Comparison of ENCODE assay signal across 24 mouse cellular contexts in genomic region chr2:92854331-92854730, GRCm38 (mm10).
DNase-seq lines count a peak whose midpoint lies in the region; ATAC-seq and TF ChIP-seq lines count a peak whose summit lies in the region.
"Had no signal": no experiment of that assay in that cellular context is flagged by ENCODE, and none has a peak within 500 bp of the region (broad histone marks: within the 10 kb centered on the region; RNA-seq: fewer than 3 reads in every experiment).

No protein-coding gene starts in this region.

- no peak for TF ChIP-seq CTCF in lung, embryonic 14.5 days (IDR thresholded peaks at IDR 0.05; ENCODE audit: low read depth)

- no peak overlapping the region for H3K4me2 ChIP-seq in lung, embryonic 14.5 days
- H3K4me2 ChIP-seq in heart, embryonic 12.5 days, result no peak overlapping the region
- H3K4me2 ChIP-seq: embryonic facial prominence, embryonic 13.5 days; embryonic facial prominence, embryonic 15.5 days; forebrain, embryonic 12.5 days had no signal

- H3K4me1 ChIP-seq in lung, embryonic 14.5 days (ENCODE audit: insufficient read depth), result no peaks in the 10 kb centered on the region
- no peaks in the 10 kb centered on the region for H3K4me1 ChIP-seq in heart, embryonic 12.5 days (replicated peaks)
- H3K4me1 ChIP-seq: embryonic facial prominence, embryonic 15.5 days had no signal

- no peak overlapping the region for H3K27ac ChIP-seq in lung, embryonic 14.5 days (ENCODE audit: low read depth)
- no peak overlapping the region for H3K27ac ChIP-seq in heart, embryonic 12.5 days (ENCODE audit: poor library complexity, severe bottlenecking)
- H3K27ac ChIP-seq: embryonic facial prominence, embryonic 13.5 days; embryonic facial prominence, embryonic 15.5 days; forebrain, embryonic 10.5 days; forebrain, embryonic 12.5 days had no signal

- no peaks in the 10 kb centered on the region for H3K27me3 ChIP-seq in lung, embryonic 14.5 days (ENCODE audit: insufficient read depth, low read length)
- H3K27me3 ChIP-seq in heart, embryonic 12.5 days (replicated peaks), result no peaks in the 10 kb centered on the region
- H3K27me3 ChIP-seq: embryonic facial prominence, embryonic 13.5 days; embryonic facial prominence, embryonic 15.5 days; forebrain, embryonic 12.5 days had no signal

- H3K9ac ChIP-seq in lung, embryonic 14.5 days, result no peak overlapping the region
- H3K9ac ChIP-seq in heart, embryonic 12.5 days, result no peak overlapping the region
- H3K9ac ChIP-seq: embryonic facial prominence, embryonic 13.5 days; embryonic facial prominence, embryonic 15.5 days; forebrain, embryonic 12.5 days had no signal

- DNase-seq in lung, embryonic 14.5 days, result peak; percentile 16
- no peak for DNase-seq in lung, postnatal 4 days
- DNase-seq in ES-CJ7 (ENCODE audit: low read depth, low spot score) (peak; percentile 61), ZHBTc4 (ENCODE audit: low read depth, low spot score) (peak; percentile 48)
- DNase-seq: adrenal gland, adult 2 months; adrenal gland, postnatal 10 days; adrenal gland, postnatal 25 days; B cell, adult 2 months; cerebellum, adult 11 months; cerebellum, adult 18-20 months; cerebellum, adult 8-10 months; cerebellum, adult 9-11 months; cerebellum, postnatal 14 days; cerebellum, postnatal 36 days; embryo, embryonic 11 days had no signal

- H3K36me3 ChIP-seq in lung, embryonic 14.5 days (ENCODE audit: insufficient read depth), result no peaks in the 10 kb centered on the region
- no peaks in the 10 kb centered on the region for H3K36me3 ChIP-seq in heart, embryonic 12.5 days
- H3K36me3 ChIP-seq: embryonic facial prominence, embryonic 13.5 days; embryonic facial prominence, embryonic 15.5 days; forebrain, embryonic 10.5 days; forebrain, embryonic 12.5 days had no signal

- no peak overlapping the region for H3K4me3 ChIP-seq in lung, embryonic 14.5 days (ENCODE audit: low read depth, low read length)
- no peak overlapping the region for H3K4me3 ChIP-seq in heart, embryonic 12.5 days
- H3K4me3 ChIP-seq: embryonic facial prominence, embryonic 13.5 days; embryonic facial prominence, embryonic 15.5 days; erythroblast, embryonic 14.5 days; forebrain, embryonic 10.5 days; forebrain, embryonic 12.5 days had no signal

- H3K9me3 ChIP-seq in lung, embryonic 14.5 days (ENCODE audit: low read depth, low read length), result no peaks in the 10 kb centered on the region
- no peaks in the 10 kb centered on the region for H3K9me3 ChIP-seq in heart, embryonic 12.5 days (replicated peaks)
- H3K9me3 ChIP-seq: embryonic facial prominence, embryonic 13.5 days; embryonic facial prominence, embryonic 15.5 days; forebrain, embryonic 10.5 days; forebrain, embryonic 12.5 days had no signal

- WGBS in lung, embryonic 14.5 days, result 45% methylated on average over 4 of the region's 4 CpGs
- 55% methylated on average over 4 of the region's 4 CpGs for WGBS in heart, embryonic 12.5 days

- ATAC-seq in lung, embryonic 14.5 days (ENCODE audit: insufficient read depth), result 0 out of 2 replicates have a peak, but pooled peaks have one; percentile 14
- ATAC-seq in heart, embryonic 12.5 days (ENCODE audit: insufficient number of reproducible peaks, low FRiP score), result no peak
- ATAC-seq: CD4-positive, CD25-positive, alpha-beta regulatory T cell, adult 4 months; forebrain, embryonic 14.5 days; forebrain, embryonic 16.5 days had no signal

Comparison
In these comparisons a context has a peak if more than half of its experiments do, and no peak if none do; other contexts are left out.
1. DNase-seq: peak in lung, embryonic 14.5 days (single experiment), ES-CJ7 (single experiment) and ZHBTc4 (single experiment); none in lung, postnatal 4 days (0 of 2).